Mouse (Mus musculus) retina, embryonic 14.5 days (tissue): ENCODE results near the gene Ctsw.

Experiments used
- DNase-seq: peaks from one replicate; pipeline ENCODE4 v3.0.0-alpha.2; 2015; ENCODE audit warnings: low spot score

Ctsw gene

GRCm38 (mm10) chr19:5487768-5488550 lies 19.7 kb upstream of the Ctsw start, which contains the start of gene Mus81:
Mus81 (minus strand) TSS chr19:5488402.
- DNase-seq = peak; percentile 97

GRCm38 (mm10) chr19:5486771-5487170 lies 18.5 kb upstream of the Ctsw start:
- DNase-seq = no peak

GRCm38 (mm10) chr19:5486286-5486685 lies 18.0 kb upstream of the Ctsw start:
- DNase-seq = no peak

GRCm38 (mm10) chr19:5485821-5486220 lies 17.5 kb upstream of the Ctsw start:
- no peak for DNase-seq

- no peak for DNase-seq
These were observed 17.1 kb upstream of the Ctsw start for GRCm38 (mm10) chr19:5485371-5485770.

- DNase-seq = no peak
These were observed 16.2 kb upstream of the Ctsw start for GRCm38 (mm10) chr19:5484496-5484895.

GRCm38 (mm10) chr19:5483386-5484359 lies 15.4 kb upstream of the Ctsw start:
- DNase-seq = no peak

- no peak for DNase-seq
These were observed 13.1 kb upstream of the Ctsw start for GRCm38 (mm10) chr19:5481398-5481797.

- no peak for DNase-seq
These were observed 11.7 kb upstream of the Ctsw start for GRCm38 (mm10) chr19:5480016-5480415.

GRCm38 (mm10) chr19:5477668-5478300 lies 9.5 kb upstream of the Ctsw start:
- DNase-seq = no peak

GRCm38 (mm10) chr19:5477004-5477667 lies 8.8 kb upstream of the Ctsw start:
- no peak for DNase-seq

GRCm38 (mm10) chr19:5475069-5475714 lies 6.9 kb upstream of the Ctsw start:
- DNase-seq = peak; percentile 34

- peak; percentile 62 for DNase-seq
These were observed 6.2 kb upstream of the Ctsw start for GRCm38 (mm10) chr19:5474281-5475068.

- DNase-seq = peak; percentile 81
These were observed 5.4 kb upstream of the Ctsw start, which contains the start of gene Efemp2 for GRCm38 (mm10) chr19:5473720-5474119. Efemp2 (plus strand) TSS chr19:5473954.

- DNase-seq = no peak
These were observed 4.5 kb upstream of the Ctsw start for GRCm38 (mm10) chr19:5472857-5473256.

- DNase-seq = no peak
These were observed 3.5 kb upstream of the Ctsw start for GRCm38 (mm10) chr19:5471846-5472245.

GRCm38 (mm10) chr19:5466916-5467500 lies 1.3 kb downstream of the Ctsw start:
- DNase-seq = no peak

- DNase-seq = no peak
These were observed 3.3 kb downstream of the Ctsw start for GRCm38 (mm10) chr19:5465037-5465436.

- peak; percentile 92 for DNase-seq
These were observed 4.3 kb downstream of the Ctsw start for GRCm38 (mm10) chr19:5463791-5464562.
